Mouse (Mus musculus) heart, adult 8-10 months (tissue): ENCODE measurements at regions not wholly inside any gene's neighbourhood (a gene's known extent, or its start where the extent isn't known, plus 50 kb on each side); places are given as distances from the start of the nearest gene placed in this dataset.
"Not testable (repeated sequence)": the region's sequence is repeated elsewhere in the genome, so short reads cannot be mapped to it uniquely, and the experiment has no call there.

ENCODE experiments used
- DNase-seq: peaks from one replicate; pipeline ENCODE4 v3.0.0; 2022; ENCODE audit warnings: low spot score

GRCm38 (mm10) chr4:22803665-22804064 lies 315.5 kb upstream of the Pou3f2 start:
- no peak for DNase-seq

GRCm38 (mm10) chr4:22792826-22793225 lies 304.7 kb upstream of the Pou3f2 start:
- no peak for DNase-seq

GRCm38 (mm10) chr4:22787866-22788265 lies 299.7 kb upstream of the Pou3f2 start:
- DNase-seq = no peak

- DNase-seq = not testable (repeated sequence)
These were observed 274.9 kb upstream of the Pou3f2 start for GRCm38 (mm10) chr4:22763026-22763425.
